Mouse (Mus musculus): ENCODE measurements around the gene Samd4b. TPM values are rescaled to one million over a fixed set of nuclear protein-coding genes. Genes with fewer than 3 reads are reported as not detected.

Gene Samd4b
- total and polyA plus RNA-seq, 3 experiments, result 6.4 to 45.9 TPM; not detected in 1

- no peaks in the 10 kb centered on the region for H3K9me3 ChIP-seq (replicated peaks; ENCODE audit: insufficient read depth, low read length)
- peaks cover 6 to 23% of the 10 kb centered on the region in 2 experiments for H3K4me1 ChIP-seq (ENCODE audit: control insufficient read depth in 1 of 2, insufficient read depth in 2 of 2, low read length in 2 of 2)
- TF ChIP-seq UBTF (IDR thresholded peaks at IDR 0.05; ENCODE audit: borderline replicate concordance, insufficient read depth, low read depth, low read length) (no peak), MEF2A (IDR thresholded peaks at IDR 0.05; ENCODE audit: extremely low read depth, insufficient replicate concordance, low read depth, low read length, poor library complexity, severe bottlenecking) (no peak), MYC (IDR thresholded peaks at IDR 0.05; ENCODE audit: low read depth, low read length) (no peak), JUND (IDR thresholded peaks at IDR 0.05; ENCODE audit: low read depth, low read length) (no peak), TBP (IDR thresholded peaks at IDR 0.05; ENCODE audit: low read depth, low read length) (no peak), MAX (IDR thresholded peaks at IDR 0.05; ENCODE audit: low read length) (no peak), E2F4 (IDR thresholded peaks at IDR 0.05; ENCODE audit: borderline replicate concordance, low read depth, low read length) (no peak), ZKSCAN1 (IDR thresholded peaks at IDR 0.05; ENCODE audit: low read depth, low read length) (no peak), ZC3H11A (IDR thresholded peaks at IDR 0.05; ENCODE audit: low read depth, low read length) (no peak), TAL1 (IDR thresholded peaks at IDR 0.05; ENCODE audit: low read length) (no peak), CHD2 (IDR thresholded peaks at IDR 0.05; ENCODE audit: low read length) (no peak), RCOR1 (IDR thresholded peaks at IDR 0.05; ENCODE audit: low read depth, low read length) (no peak), POLR2A (IDR thresholded peaks at IDR 0.05; ENCODE audit: control insufficient read depth in 1 of 2, insufficient read depth in 1 of 2, low read depth in 1 of 2, low read length in 2 of 2, poor library complexity in 1 of 2) (no peak), ZMIZ1 (IDR thresholded peaks at IDR 0.05; ENCODE audit: low read depth, low read length) (no peak), TCF12 (IDR thresholded peaks at IDR 0.05; ENCODE audit: low read depth, low read length) (no peak), BHLHE40 (IDR thresholded peaks at IDR 0.05; ENCODE audit: borderline replicate concordance, low read depth, low read length) (no peak), POLR2AphosphoS2 (IDR thresholded peaks at IDR 0.05; ENCODE audit: low read length) (no peak), SMC3 (IDR thresholded peaks at IDR 0.05; ENCODE audit: low read depth, low read length) (no peak)
- no peak overlapping the region for H3K9ac ChIP-seq (ENCODE audit: control insufficient read depth, low read depth, low read length, poor library complexity, severe bottlenecking)
- no peak for DNase-seq (ENCODE audit: low read depth, low spot score)
- no peaks in the 10 kb centered on the region for H3K27me3 ChIP-seq (ENCODE audit: control insufficient read depth in 1 of 2, insufficient read depth in 2 of 2, low read length in 2 of 2)
- no peaks in the 10 kb centered on the region; the same call in 1 of the 2 replicates for H3K79me2 ChIP-seq (ENCODE audit: control insufficient read depth, insufficient read depth, low read length, poor library complexity)
- no peak overlapping the region for H3K4me3 ChIP-seq (ENCODE audit: control insufficient read depth in 1 of 2, insufficient read depth in 1 of 2, low read depth in 2 of 2, low read length in 2 of 2)
- no peak overlapping the region for H3K27ac ChIP-seq (ENCODE audit: control insufficient read depth, low read depth, low read length)
- H3K36me3 ChIP-seq (ENCODE audit: control insufficient read depth in 1 of 2, insufficient read depth in 2 of 2, low read length in 2 of 2), result peaks cover 0 to 16% of the 10 kb centered on the region in 2 experiments; a peak in 2 of 4 replicates
Measured at GRCm38 (mm10) chr7:28384162-28384561, 213.8 kb downstream of the Samd4b start.

GRCm38 (mm10) chr7:28383606-28384005, 214.3 kb downstream of the Samd4b start:
- Histone ChIP-seq H3K27ac (ENCODE audit: control insufficient read depth, low read depth, low read length) (peak overlapping the region; percentile 95), H3K4me3 (ENCODE audit: control insufficient read depth in 1 of 2, insufficient read depth in 1 of 2, low read depth in 2 of 2, low read length in 2 of 2) (no peak overlapping the region), H3K9ac (ENCODE audit: control insufficient read depth, low read depth, low read length, poor library complexity, severe bottlenecking) (no peak overlapping the region), H3K9me3 (replicated peaks; ENCODE audit: insufficient read depth, low read length) (no peaks in the 10 kb centered on the region), H3K27me3 (ENCODE audit: control insufficient read depth in 1 of 2, insufficient read depth in 2 of 2, low read length in 2 of 2) (no peaks in the 10 kb centered on the region), H3K79me2 (ENCODE audit: control insufficient read depth, insufficient read depth, low read length, poor library complexity) (peaks cover 2% of the 10 kb centered on the region; the same call in 1 of the 2 replicates), H3K36me3 (ENCODE audit: control insufficient read depth in 1 of 2, insufficient read depth in 2 of 2, low read length in 2 of 2) (peaks cover 0 to 16% of the 10 kb centered on the region in 2 experiments; a peak in 2 of 4 replicates), H3K4me1 (ENCODE audit: control insufficient read depth in 1 of 2, insufficient read depth in 2 of 2, low read length in 2 of 2) (peaks cover 6 to 23% of the 10 kb centered on the region in 2 experiments)
- DNase-seq (ENCODE audit: low read depth, low spot score), result no peak
- TF ChIP-seq ZMIZ1 (IDR thresholded peaks at IDR 0.05; ENCODE audit: low read depth, low read length) (0 out of 2 replicates have a peak, but pooled peaks have one; percentile 9), E2F4 (IDR thresholded peaks at IDR 0.05; ENCODE audit: borderline replicate concordance, low read depth, low read length) (no peak)

Data from MEL (cell line).